Mouse (Mus musculus) inflammation-experienced regulatory T-cells, adult 6 months (primary cell): Measurements from ENCODE around the gene Sorbs1. TPM values are rescaled to one million over a fixed set of nuclear protein-coding genes. Genes with fewer than 3 reads are reported as not detected.

Experiments
- ATAC-seq: one replicate; pipeline ENCODE4 v1.8.0; 2017
- polyA plus RNA-seq, 3 experiments: library from polyadenylated mRNA; unstranded; fragments of 100-300 nt; shearing (Covaris generic); gene quantifications; one replicate each; pipeline ENCODE4 v1.2.1; 2017

Sorbs1 gene
- polyA plus RNA-seq, 3 experiments from 2014 or later, result 12.3 to 23.7 (median 19.6) TPM

DNA sequence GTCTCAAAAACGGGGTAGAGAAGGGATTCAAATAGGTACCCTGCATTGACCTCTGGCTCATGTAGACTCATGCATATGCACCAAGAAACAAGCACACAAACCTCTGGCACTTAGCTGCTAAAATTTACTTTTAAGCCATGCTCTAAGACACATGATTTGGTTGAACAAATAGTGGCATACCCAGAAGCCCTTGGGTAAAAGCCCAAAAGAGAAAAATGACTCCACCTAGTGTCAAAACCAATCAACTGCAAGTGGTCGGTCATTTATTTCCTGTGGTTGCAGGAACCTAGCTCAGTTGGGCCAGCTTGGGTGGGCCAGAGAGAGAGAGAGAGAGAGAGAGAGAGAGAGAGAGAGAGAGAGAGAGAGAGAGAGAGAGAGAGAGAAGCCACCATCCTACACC, 109.0 kb downstream of the Sorbs1 start:
- ATAC-seq, result no peak

DNA sequence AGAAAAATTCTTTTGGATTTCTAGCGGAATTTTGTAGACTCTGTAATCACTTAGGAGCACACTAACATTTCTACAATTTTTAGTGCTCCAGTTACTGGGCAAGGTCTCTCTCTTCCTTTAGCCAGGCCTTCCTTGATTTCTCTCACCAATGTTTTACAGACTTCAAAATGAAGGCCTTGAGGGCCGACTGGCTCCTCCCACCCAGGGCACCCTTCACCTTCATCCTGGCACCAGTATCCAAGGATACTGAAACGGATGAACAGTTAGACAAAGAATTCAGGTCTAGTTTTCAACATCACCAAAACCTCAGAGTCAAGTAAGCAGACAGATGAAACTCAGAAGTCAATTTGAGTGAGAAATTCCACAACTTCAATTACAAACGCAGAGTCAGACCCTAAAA, 109.6 kb downstream of the Sorbs1 start:
- ATAC-seq, result no peak

DNA sequence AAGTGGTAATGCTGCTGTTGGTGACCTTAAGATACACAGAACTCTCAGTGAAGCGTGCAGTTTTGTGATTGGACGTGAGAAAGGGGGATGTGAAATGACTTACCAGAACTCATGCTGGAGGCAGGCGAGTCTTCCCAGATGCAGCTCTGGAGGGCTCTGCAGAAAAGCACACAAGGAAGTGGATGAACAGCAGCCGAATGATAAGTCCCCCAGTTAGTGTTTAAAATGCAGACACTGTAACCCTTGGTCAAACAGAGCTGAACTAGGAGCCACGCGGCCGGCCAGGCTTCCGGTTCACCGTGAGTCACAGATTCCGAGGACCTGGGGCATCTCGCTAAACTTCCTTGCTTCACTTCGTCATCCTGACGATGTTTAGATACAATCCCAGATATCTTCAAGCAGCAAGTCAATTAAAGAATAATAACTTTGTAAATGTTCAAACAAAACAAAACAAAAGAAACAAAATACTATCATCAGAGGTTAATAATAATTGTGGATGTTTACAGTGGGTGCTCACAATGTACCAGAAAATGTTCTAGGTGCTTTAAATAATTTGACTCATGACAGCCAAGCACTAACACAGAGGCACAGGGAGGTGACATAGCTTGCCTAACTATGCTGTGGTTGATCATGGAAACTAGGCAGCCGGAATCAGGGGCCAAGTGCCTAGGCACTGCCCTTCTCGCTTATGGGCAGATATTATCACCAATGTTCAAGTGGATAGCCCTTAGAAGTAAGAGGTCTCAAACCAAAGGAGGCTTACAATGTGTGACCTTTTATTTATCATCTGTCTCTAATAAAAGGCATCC, 111.2 kb downstream of the Sorbs1 start:
- no peak for ATAC-seq

DNA sequence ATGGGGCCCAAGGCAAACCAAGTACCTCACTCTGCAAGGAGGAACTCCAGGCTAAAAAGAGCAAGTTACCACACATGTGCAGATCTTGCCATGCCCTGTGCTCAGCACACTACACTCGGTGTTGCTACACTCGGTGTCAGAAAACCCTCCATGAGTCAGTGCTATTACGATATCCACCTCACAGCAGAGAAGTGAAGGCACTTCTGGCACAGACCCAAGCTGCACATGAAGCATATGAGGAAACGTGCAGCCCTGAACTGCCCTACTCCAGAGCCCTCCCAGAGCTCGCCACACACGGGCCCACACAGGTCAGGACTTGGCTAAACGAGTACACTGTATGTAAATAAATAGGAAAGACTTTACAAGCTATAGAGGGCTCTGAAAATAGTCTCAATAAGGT, 112.4 kb downstream of the Sorbs1 start:
- no peak for ATAC-seq

DNA sequence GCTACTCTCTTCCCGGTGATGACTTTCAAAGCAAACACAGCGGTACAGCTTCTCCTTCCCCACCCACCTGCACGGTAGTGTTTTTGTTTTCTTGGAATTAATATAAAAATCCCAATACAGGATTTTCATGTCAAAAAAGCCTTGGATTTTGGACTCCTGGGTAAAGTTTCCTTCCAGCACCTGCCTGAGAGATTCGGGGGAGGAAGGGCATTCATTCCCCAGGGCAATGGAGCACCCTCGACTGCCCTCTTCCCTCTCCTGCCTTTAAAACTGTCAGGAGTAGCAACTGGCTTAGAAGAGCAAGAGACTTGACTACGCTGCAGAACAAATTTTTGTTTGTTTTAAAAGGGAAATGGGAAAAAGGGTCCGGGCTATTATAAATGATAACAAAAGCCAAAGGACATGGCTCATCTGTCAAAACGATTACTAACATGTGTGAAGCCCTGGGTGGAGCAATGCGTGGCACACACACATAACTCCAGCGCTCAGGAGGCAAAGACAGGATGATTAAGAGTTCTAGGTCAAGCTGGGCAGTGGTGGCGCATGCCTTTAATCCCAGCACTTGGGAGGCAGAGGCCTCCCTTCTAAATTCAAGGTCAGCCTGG, 113.1 kb downstream of the Sorbs1 start:
- ATAC-seq, result no peak

DNA sequence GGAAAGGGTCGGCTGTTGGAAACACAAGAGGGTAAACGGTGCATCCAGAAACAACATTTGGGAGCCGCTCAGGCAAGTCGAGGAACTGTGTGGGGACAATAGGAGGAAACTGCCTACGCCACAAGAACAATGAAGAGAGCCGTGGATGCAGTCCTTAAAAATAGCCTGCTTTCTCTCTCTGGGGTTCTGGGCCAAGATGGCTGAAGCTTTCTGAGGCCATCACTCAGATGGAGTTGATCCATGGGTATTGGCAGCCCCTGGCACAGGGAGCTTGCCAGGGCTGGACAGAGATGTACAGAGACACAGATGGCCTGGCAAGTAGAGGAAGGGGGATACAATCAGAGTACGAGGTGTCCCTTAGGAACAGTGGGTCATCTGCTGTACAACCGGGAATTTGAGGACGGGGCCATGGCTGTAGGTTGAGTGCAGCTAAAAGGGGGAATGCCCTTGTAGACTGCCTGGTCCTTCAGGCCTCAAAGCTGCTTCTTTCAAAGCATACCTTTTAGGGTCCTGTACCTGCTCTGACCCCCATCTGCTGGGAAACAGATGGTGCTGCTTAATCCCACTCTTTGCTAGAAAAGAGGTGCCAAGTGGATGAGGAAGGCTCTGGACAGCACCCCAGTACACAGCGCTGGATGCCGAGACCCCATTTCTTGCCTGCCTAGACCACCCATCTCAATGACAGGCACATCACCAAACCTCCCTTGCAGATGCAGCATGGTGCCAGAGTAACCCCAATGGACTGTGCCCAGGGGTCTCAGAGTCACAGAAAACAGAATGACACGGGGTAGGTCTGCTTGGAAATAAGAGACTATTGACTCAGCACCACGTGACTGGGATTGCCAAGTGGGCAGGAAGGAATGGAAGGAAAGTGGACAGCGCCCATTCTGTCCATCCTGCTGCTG, 117.6 kb downstream of the Sorbs1 start:
- no peak for ATAC-seq

DNA sequence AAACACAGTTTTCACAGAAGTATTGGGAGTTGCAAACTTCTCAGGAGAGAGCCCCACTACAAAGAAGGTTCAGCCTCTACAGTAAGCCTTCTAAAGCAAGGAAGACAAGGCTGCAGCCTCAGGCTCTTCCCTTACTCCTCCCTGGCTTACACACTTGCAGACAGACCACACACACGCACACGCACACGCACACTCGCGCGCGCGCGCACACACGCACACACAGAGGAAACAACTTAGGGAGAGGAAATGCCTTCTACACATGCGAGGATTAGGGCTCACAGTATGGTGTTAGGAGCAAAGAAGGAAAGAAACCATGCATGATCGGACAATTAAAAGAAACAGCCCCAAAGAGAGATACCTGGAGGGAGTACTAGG, 118.3 kb downstream of the Sorbs1 start:
- no peak for ATAC-seq

DNA sequence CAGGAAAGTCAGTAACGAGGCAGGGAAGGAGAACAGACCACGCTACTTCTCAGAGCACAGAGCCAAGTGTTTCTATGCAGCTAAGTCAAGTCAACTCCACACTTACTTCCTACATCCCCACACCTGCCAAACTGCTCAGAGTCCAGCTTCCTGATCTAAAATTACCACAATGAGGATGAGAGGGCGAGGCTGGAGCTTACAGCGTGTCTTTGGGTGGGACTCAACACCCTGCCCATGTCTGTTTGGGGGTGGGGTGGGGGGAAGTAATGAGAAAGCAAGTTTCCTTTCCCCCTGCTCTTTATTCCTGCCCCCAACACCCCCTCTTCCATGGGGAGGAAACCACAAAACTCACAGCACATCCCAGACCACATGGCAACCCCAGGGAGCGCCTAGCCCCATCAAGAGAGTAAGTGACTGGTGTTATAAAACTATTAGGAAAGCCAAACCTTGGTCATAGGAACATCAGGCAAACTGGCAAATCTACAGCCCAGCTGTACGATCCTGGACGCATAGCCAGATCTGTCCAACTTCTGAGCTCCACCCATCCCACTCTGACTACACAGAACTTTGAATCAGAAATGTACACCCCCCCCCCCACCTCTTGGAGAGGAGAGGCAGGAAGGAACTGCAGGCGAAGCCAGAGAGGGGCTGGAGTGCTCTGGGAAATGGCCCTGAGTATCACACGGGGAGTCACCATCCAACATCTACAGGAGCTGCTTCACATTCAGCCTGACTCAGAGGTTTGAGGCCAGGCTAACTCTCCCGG, 118.8 kb downstream of the Sorbs1 start:
- ATAC-seq, result no peak

DNA sequence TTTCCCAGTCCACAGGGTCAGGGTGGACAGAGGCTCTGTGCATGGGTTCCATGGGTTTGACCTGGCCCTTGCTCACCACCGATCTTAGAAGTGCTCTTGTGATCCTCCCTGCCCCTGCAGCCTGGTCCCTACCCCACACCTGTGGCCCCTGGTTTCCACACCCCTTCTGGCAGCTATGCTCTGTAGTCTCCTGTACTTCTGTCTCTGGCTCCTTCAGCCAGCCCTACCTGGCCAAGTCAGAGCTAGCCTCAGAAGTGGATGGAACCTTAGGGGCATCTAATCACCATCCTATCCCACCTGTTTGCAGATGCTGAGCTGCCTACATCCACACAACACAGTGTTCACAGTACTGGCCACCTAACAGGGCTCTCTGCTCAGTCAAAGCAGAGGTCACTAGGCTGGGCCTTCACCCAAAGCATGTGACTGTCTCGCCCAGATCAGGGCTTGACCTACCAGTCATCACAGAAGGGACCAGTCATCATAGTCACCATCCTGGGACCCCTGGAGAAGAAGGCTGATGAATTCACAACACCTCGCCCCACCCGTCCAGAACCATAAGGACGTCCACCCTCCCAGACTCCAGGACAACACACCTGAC, 120.7 kb downstream of the Sorbs1 start:
- ATAC-seq, result no peak

DNA sequence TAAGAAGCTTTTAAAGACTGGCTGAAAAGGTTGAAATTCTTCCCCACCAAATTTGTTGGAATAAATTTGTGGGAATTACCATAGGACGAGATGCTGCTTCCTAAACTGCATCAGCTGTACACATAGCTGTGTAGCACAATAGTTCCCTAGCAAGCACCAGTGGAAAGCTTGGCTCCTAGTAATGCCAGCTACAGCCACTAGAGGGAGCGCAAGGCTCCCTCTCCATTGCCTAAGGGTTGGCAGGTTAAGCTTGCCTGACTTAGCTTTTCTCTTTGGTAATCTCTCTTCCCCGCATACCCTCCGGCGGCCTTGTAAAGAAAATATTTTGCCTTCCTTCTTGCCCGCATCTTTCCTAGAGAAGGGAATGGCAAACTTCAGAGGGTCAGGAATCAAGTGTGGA, 122.1 kb downstream of the Sorbs1 start:
- peak; percentile 76 for ATAC-seq

DNA sequence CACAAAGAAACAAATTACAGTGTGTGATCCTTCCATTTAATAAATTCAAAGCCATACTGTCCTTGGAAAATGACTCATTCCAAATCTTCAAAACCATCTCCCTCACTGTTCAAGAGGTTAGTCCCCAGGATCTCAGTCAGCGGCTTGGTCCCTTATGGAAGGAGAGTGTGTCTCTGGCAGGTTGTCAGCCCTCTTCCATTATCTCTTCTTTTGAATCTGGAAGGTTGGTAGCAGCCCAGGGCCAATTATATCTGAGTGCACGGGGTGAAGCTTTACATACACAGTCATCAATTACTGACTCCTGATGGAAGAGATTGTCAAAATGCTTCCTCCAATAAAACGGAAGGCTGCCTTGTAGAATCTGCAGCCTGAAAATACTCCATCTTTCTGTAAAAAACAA, 126.7 kb downstream of the Sorbs1 start:
- ATAC-seq, result no peak

DNA sequence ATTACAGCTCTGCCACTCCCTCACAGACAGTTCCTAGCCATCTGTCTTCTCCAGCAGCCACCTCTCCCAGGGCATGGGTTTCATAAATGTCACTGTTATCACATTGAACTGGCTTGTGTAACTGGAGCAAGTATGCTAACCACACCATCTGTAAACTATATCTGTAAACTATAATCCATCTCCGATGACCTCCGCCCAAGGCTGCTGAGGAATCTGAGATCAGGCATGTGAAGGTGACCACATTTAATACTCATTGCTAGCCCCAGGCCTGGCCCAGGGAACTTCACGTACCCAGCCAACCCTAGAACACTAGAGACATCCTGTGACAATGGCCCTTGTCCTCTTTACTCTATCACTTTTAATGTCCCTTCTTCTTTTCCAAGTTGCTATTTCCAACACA, 128.2 kb downstream of the Sorbs1 start:
- ATAC-seq, result no peak

DNA sequence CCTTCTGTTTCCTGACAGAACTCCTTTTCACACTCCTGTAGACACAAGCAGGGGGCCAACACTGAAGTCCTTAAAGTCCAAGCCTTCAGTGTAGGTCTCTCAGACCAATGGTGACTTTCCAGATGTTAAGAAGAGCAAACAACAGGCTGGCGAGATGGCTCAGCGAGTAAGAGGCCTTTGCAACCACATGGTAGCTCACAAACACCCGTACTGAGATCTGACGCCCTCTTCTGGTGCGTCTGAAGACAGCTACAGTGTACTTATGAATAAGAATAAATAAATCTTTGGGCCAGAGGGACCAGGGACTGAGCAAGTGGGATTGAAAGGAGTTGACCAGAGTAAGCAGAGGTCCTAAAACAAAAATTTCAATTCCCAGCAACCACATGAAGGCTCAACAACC, 129.6 kb downstream of the Sorbs1 start:
- ATAC-seq, result no peak

DNA sequence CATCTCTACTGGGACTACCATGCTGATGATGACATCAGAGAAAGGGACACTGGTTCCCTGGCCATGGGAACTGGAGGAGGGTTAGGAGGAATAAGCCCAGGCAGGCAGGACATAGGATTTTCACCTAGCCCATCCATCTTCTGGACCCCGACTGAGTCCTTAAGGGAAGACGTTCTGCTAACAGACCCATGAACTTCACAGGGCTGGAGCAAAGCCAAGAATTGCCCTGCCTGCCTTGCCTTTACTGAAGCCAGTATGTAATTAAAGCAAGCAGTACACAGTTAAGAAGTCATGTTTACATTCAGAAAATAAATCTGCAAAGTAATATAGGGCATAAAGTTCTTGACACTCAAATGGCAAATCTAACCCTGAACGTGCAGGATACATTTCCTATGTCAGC, 132.9 kb downstream of the Sorbs1 start:
- no peak for ATAC-seq

DNA sequence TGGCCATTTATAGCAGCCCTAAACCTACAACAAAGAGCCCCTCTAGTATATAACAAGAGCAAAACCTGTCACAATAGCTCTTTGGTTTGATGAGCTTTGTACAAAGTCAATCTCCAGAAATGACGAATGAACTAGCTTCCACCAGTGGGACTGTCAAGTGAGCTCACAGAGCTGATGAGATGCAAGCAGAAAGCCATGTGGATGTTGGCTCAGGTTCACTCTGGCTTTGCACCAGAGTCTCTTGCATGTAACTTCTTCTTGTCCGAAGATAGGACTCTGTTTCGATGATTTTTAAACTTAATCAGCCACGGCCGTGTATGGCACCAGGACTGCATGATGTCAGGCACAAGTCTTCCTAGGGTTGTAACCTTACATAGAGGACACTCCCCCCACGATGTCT, 133.6 kb downstream of the Sorbs1 start:
- no peak for ATAC-seq

DNA sequence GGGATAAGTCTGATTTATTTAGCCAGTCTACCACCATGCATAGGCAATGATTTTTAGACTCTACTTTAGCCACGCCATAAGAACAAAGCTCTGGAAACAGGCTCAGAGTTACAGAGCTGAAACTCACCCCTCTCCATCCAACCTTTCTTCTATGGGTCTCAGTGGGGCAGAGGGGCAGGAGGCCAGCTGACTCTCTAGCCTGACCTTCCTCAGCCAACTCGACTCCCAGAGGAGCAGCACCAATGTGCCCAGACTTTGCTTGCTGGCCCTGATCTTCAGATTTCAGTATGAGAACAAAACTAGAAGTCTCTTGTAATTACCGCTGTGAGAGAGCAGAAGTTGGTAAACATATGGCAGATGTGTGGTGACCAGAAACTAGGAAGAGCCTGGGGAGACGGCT, 134.5 kb downstream of the Sorbs1 start:
- ATAC-seq, result no peak

DNA sequence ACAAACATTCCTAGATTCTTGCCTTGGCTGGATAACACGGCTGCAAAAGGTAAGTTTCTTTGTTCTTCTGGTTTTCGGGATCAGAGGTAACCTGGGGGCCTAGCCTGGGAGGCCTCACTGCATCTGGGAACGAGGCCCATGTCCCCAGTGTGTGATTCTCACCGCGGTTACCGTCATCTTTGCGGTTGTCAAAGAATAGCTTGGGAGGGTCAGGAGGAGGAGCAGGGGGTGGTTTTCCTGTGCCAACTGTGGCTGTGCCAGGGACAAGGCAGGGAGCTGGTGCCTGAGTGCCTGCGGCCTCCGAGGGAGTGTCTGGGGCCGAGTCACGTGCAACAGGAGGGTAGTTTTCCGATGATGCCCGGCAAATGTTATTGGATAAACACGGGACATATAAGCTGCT, 135.9 kb downstream of the Sorbs1 start:
- ATAC-seq, result no peak

DNA sequence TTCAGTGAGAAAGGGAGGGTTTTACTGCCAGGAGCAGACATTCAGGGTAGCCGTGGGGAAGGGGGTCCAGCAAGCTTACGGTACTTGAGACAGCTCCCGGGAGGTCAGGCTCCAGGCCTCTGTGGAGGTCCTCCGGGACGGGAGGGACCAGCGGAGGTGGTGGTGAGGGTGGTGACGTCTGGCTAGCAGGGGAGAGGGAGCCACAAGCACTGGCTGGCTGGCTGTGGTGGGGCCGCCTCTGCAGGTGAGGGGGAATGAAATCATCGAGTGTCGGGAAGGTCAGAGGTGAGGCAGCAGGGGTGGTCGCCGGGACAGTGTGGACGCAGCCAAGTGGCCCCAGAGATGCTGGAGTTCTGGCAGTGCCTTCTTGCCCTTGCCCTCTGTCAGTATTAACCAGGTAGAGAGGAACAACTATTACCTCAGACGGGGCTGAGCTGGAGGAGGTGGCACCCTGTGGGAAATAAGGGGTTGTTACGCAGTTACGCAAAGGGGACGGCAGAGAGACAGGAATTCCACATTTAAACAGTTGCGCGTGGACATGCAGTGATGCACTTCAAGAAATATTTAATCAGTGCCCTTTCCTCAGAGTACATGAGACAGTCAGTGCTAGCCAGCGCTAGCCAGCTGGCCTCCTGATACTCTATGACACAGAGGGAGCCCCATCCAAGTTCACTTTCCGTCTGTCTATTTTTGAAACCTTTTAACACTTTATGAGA, 136.9 kb downstream of the Sorbs1 start:
- no peak for ATAC-seq

DNA sequence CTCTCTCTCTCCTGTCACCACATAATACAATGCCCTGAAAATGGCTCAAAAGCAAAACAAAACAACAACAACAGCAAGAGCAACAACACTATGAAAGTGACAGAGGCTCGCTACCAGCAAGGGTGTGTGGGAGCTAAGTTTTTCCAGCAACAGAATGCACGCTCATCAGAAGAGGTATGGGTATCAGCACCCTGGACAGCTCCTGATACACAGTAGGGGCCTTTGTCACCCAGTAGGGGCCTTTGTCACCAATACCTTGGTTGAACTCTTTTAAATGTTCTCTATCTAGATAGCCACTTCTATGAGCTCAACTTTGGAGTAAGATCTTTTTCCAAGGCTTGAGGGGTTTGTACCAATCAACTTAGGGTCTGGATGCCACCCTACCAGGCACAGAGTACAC, 138.9 kb downstream of the Sorbs1 start:
- ATAC-seq, result no peak

DNA sequence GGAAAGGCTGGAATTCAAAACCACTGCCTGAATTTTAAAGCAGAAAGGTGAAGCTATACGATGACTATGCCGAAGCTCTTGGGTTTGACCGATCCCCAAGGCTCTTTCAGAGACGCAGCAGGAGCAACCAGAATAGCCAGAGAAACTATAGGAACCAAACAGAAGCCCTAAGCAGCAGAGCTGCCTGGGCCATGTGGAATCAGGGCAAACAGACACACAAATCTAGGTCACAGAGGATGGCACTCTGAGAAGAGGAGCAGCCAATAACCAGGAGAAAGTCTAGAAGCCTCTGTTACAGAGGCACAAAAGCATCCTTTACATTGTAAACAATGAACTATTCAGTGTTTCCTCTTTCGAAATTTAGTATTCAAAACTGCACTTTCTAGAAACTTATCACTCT, 140.9 kb downstream of the Sorbs1 start:
- no peak for ATAC-seq

DNA sequence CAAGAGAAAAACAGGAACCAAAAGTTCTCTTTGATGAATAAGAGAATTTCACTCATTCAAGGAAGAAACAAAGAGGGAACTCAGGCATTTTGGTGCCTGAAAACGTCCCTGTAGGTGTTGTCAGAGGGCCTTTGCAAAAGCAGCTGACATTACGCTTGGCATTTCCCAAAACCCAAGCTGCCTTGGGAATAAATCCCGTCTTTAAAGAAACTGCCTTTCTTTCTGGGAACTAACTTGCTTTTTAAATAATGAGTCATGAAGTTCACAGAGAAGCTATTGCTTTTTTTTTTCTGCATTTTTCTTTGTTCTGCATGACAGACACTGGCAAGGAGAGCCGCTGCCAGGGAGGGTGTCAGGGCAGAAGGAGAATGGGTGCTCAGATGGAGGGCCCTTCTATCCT, 141.7 kb downstream of the Sorbs1 start:
- no peak for ATAC-seq
